Mouse (Mus musculus) midbrain, postnatal 0 days (tissue): ENCODE measurements around the gene Vmn1r53. TPM values are rescaled to one million over a fixed set of nuclear protein-coding genes. Genes with fewer than 3 reads are reported as not detected.

Experiments used
- ATAC-seq: fragments of 200-750 bp; cut with Nextera tagmentation; 2 replicates; pipeline ENCODE4 v1.8.0; 2017; ENCODE audit warnings: moderate number of reproducible peaks, mild to moderate bottlenecking, moderate TSS enrichment, moderate library complexity; ENCODE audit not compliant: low FRiP score
- DNase-seq: peaks from one replicate; pipeline ENCODE4 v3.0.0-alpha.2; 2015; ENCODE audit warnings: low spot score
- H3K27ac ChIP-seq: fragments of 300-500 bp; sonication (generic); 2 replicates; pipeline ENCODE4 v1.5.1; 2014; ENCODE audit warnings: low read depth, mild to moderate bottlenecking, low read length, mixed read lengths
- H3K27me3 ChIP-seq: fragments of 300-500 bp; sonication (generic); 2 replicates; pipeline ENCODE4 v1.6.1; 2014; ENCODE audit warnings: low read length, control low read depth, mixed read lengths; ENCODE audit not compliant: insufficient read depth
- H3K36me3 ChIP-seq: fragments of 300-500 bp; sonication (generic); 2 replicates; pipeline ENCODE4 v1.6.1; 2014; ENCODE audit warnings: low read length, control low read depth, mixed read lengths; ENCODE audit not compliant: insufficient read depth
- H3K4me1 ChIP-seq: fragments of 300-500 bp; sonication (generic); 2 replicates; pipeline ENCODE4 v1.6.1; 2014; ENCODE audit warnings: mild to moderate bottlenecking, control low read depth, antibody characterized with exemption, low read length, mixed read lengths; ENCODE audit not compliant: insufficient read depth
- H3K4me2 ChIP-seq: fragments of 300-500 bp; sonication (generic); 2 replicates; pipeline ENCODE4 v1.6.1; 2014; ENCODE audit warnings: low read depth, mild to moderate bottlenecking, low read length, mixed read lengths; ENCODE audit not compliant: poor library complexity, severe bottlenecking
- H3K4me3 ChIP-seq: fragments of 300-500 bp; sonication (generic); 2 replicates; pipeline ENCODE4 v1.5.1; 2014; ENCODE audit warnings: low read depth, mild to moderate bottlenecking, low read length, moderate library complexity
- H3K9ac ChIP-seq: fragments of 300-500 bp; sonication (generic); replicated peaks from 2 replicates; pipeline ENCODE4 v1.6.1; 2014; ENCODE audit warnings: mild to moderate bottlenecking, low read length, moderate library complexity, mixed read lengths; ENCODE audit not compliant: poor library complexity, severe bottlenecking
- H3K9me3 ChIP-seq: fragments of 300-500 bp; sonication (generic); 2 replicates; pipeline ENCODE4 v1.6.1; 2016; ENCODE audit warnings: low read length, control low read depth
- CTCF ChIP-seq: IDR thresholded peaks from 2 replicates; pipeline ENCODE4 v1.5.1; 2016; ENCODE audit warnings: antibody characterized with exemption, mild to moderate bottlenecking
- WGBS: fragments of 180-500 bp; shearing (Covaris S2); extraction: QIAGEN DNeasy Blood & Tissue Kit; methylation state at CpG from one replicate; pipeline ENCODE4 v1.1.7; 2014; 5-methylcytosine and 5-hydroxymethylcytosine counted together
- polyA plus RNA-seq: library from polyadenylated mRNA; unstranded; fragments of >200 nt; fragmentation: Nextera tagmentation; extraction: Ambion mirVana; gene quantifications from 2 replicates; pipeline ENCODE4 v1.2.1, GENCODE M21; 2015
- total RNA-seq: library from RNA; depleted of rRNA; stranded (reverse); fragments of >200 nt; gene quantifications from 2 replicates; pipeline ENCODE4 v1.2.3, GENCODE M21; 2014; rRNA removed

Gene Vmn1r53
- total and polyA plus RNA-seq, 2 experiments from 2014 or later: not detected

- 72% methylated on average over 2 of the region's 2 CpGs for WGBS
- Histone ChIP-seq H3K36me3 (no peaks in the 10 kb centered on the region), H3K9ac (no peak within 1 kb of the TSS), H3K4me1 (no peaks in the 10 kb centered on the region), H3K27ac (no peak within 1 kb of the TSS), H3K4me3 (no peak within 1 kb of the TSS), H3K9me3 (no peaks in the 10 kb centered on the region), H3K27me3 (no peaks in the 10 kb centered on the region), H3K4me2 (no peak within 1 kb of the TSS)
- ATAC-seq (no peak), DNase-seq (no peak)
- no peak for TF ChIP-seq CTCF
Observed at GRCm38 (mm10) chr6:90174508-90174907, 49.7 kb downstream of the Vmn1r53 start, which contains the start of gene Vmn1r52. TSS of gene Vmn1r52 (plus strand) at chr6:90174808.

Other genes with a start within 250 kb of the Vmn1r53 start
- not detected in 2 replicates for gene Vmn1r47, start 208.3 kb downstream of the Vmn1r53 start, total RNA-seq
- not detected in 2 replicates for gene Vmn1r47, start 208.3 kb downstream of the Vmn1r53 start, polyA plus RNA-seq
- gene Vmn1r48, start 187.6 kb downstream of the Vmn1r53 start, total RNA-seq: not detected in 2 replicates
- gene Vmn1r48, start 187.6 kb downstream of the Vmn1r53 start, polyA plus RNA-seq: not detected in 2 replicates
- gene Vmn1r49, start 145.9 kb downstream of the Vmn1r53 start, total RNA-seq: not detected in 2 replicates
- not detected in 2 replicates for gene Vmn1r49, start 145.9 kb downstream of the Vmn1r53 start, polyA plus RNA-seq
- not detected in 2 replicates for gene Vmn1r50, start 123.0 kb downstream of the Vmn1r53 start, total RNA-seq
- not detected in 2 replicates for gene Vmn1r50, start 123.0 kb downstream of the Vmn1r53 start, polyA plus RNA-seq
- gene Vmn1r51, start 101.8 kb downstream of the Vmn1r53 start, total RNA-seq: not detected in 2 replicates
- 0.10 TPM in 1 of 2 replicates, not detected in the other for gene Vmn1r51, start 101.8 kb downstream of the Vmn1r53 start, polyA plus RNA-seq
- not detected in 2 replicates for gene Vmn1r52, start 49.6 kb downstream of the Vmn1r53 start, total RNA-seq
- not detected in 2 replicates for gene Vmn1r52, start 49.6 kb downstream of the Vmn1r53 start, polyA plus RNA-seq
- not detected in 2 replicates for gene V1ra8, start 21.6 kb downstream of the Vmn1r53 start, total RNA-seq
- not detected in 2 replicates for gene V1ra8, start 21.6 kb downstream of the Vmn1r53 start, polyA plus RNA-seq
- not detected in 2 replicates for gene Vmn1r54, start 21.9 kb upstream of the Vmn1r53 start, total RNA-seq
- not detected in 2 replicates for gene Vmn1r54, start 21.9 kb upstream of the Vmn1r53 start, polyA plus RNA-seq
- gene BC048671, start 76.8 kb upstream of the Vmn1r53 start, total RNA-seq: not detected in 2 replicates
- gene BC048671, start 76.8 kb upstream of the Vmn1r53 start, polyA plus RNA-seq: not detected in 2 replicates
- gene Chst13, start 100.7 kb upstream of the Vmn1r53 start, total RNA-seq: not detected in 2 replicates
- 0.44 TPM in 1 of 2 replicates, not detected in the other for gene Chst13, start 100.7 kb upstream of the Vmn1r53 start, polyA plus RNA-seq
- not detected in 2 replicates for gene Uroc1, start 108.8 kb upstream of the Vmn1r53 start, total RNA-seq
- gene Uroc1, start 108.8 kb upstream of the Vmn1r53 start, polyA plus RNA-seq: not detected in 2 replicates
- gene Zxdc, start 145.1 kb upstream of the Vmn1r53 start, total RNA-seq: 38.7 and 46.3 TPM in 2 replicates
- gene Zxdc, start 145.1 kb upstream of the Vmn1r53 start, polyA plus RNA-seq: 6.5 and 6.9 TPM in 2 replicates
- gene Cfap100, start 204.4 kb upstream of the Vmn1r53 start, total RNA-seq: 3.5 and 22.7 TPM in 2 replicates
- gene Cfap100, start 204.4 kb upstream of the Vmn1r53 start, polyA plus RNA-seq: 7.9 TPM in 2 replicates
- gene Klf15, start 238.1 kb upstream of the Vmn1r53 start, total RNA-seq: 34.2 and 35.1 TPM in 2 replicates
- gene Klf15, start 238.1 kb upstream of the Vmn1r53 start, polyA plus RNA-seq: 20.6 and 22.3 TPM in 2 replicates